Mouse (Mus musculus) urinary bladder, postnatal 10 days (tissue): ENCODE measurements around the gene Gm20388.

Source experiments
- DNase-seq: peaks from one replicate; pipeline ENCODE4 v3.0.0; 2022; ENCODE audit warnings: low spot score

Gene Gm20388

GRCm38 (mm10) chr8:124085668-124086067 lies 4175.0 kb downstream of the Gm20388 start:
- no peak for DNase-seq

- DNase-seq = no peak
Observed at GRCm38 (mm10) chr8:124088092-124088613, 4177.5 kb downstream of the Gm20388 start.

DNA sequence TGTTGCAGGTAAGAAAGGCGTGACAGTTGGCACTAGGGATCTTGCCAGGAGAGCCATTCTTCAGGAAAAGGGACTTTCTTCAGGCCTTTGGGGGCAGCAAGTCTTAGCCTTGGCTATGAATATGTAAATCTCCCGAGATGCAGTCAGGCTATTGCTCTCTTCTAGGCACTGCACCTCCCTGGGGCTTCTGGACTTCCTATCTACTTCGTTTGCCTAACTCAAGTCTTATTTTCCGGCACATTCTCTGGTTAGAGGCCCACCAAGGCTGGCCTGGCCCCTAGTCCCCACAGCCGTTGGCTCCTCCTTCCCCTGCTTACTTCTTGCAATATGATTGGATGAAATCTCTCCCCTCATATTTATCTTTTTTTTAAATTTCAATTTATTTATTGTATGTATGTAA lies 4178.4 kb downstream of the Gm20388 start:
- no peak for DNase-seq

DNA sequence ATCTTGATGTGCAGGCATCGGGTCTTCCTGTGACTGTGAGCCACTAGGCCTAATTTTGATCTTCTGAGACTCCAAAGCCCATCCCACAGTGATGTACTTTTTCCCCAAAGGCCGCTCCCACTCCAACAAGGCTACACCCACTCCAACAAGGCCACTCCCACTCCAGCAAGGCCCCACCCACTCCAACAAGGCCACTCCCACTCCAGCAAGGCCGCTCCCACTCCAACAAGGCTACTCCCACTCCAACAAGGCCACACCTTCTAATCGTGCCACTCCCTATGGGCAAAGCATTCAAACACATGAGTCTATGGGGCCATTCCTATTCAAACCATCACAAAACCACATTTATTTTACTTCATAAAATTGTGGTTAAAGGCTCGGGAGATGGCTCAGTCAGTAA lies 4179.8 kb downstream of the Gm20388 start:
- DNase-seq = no peak

GRCm38 (mm10) chr8:124098953-124099622 lies 4188.4 kb downstream of the Gm20388 start:
- DNase-seq = no peak

DNA sequence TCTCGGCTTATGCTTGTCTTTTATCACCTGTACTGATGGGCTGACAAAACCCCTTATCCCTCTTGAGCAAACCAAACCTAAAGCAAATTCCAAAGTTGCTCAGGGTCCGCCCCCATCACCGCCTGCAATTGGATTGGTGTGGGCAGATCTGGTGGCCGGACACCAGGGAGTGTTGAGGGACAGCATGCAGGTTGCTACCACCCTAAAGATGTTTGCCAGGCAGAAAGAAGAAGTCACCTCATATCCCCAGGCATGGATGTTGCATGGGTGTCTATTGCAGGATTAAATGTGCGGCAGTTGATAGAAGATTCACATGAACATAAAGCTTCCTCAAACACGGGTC lies 4189.0 kb downstream of the Gm20388 start:
- DNase-seq = no peak

GRCm38 (mm10) chr8:124105869-124106268 lies 4195.2 kb downstream of the Gm20388 start:
- DNase-seq = no peak

GRCm38 (mm10) chr8:124106328-124107195 lies 4195.9 kb downstream of the Gm20388 start:
- no peak for DNase-seq

GRCm38 (mm10) chr8:124113108-124113507 lies 4202.5 kb downstream of the Gm20388 start:
- DNase-seq = no peak

- DNase-seq = no peak
Observed at GRCm38 (mm10) chr8:124125241-124125640, 4214.6 kb downstream of the Gm20388 start.

- DNase-seq = no peak
Observed at GRCm38 (mm10) chr8:124137261-124137660, 4226.6 kb downstream of the Gm20388 start.

GRCm38 (mm10) chr8:124140211-124140790 lies 4229.7 kb downstream of the Gm20388 start:
- DNase-seq = no peak

DNA sequence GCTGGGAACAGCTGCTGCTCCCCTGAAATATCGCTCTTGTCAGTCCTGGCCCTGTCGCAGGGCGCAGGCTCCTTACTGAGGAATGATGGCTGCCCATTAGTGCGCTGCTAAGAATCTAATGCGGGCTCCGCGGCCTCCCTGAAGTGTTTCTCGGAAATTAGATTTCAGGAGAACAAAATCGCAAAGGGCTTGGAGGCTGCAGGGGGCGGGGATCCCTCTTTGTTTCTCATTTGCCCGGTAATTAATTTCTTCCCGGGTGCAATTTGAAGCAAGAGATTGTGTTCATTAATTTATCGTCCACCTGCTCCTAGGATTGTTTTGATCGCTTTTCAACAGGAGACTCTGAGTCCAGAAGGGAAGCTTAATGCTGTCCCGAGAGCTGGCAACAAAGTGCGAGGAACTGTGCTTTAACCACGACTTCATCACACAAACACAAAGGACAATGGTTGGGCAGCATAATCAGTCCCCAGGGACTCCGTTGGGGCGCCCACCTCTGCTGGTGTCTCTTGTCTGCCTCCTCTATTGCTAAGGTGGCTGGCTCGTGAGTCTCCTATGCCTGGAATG lies 4230.3 kb downstream of the Gm20388 start:
- DNase-seq = no peak

- DNase-seq = no peak
Observed at GRCm38 (mm10) chr8:124141681-124142391, 4231.2 kb downstream of the Gm20388 start.

GRCm38 (mm10) chr8:124143003-124143402 lies 4232.4 kb downstream of the Gm20388 start:
- no peak for DNase-seq

DNA sequence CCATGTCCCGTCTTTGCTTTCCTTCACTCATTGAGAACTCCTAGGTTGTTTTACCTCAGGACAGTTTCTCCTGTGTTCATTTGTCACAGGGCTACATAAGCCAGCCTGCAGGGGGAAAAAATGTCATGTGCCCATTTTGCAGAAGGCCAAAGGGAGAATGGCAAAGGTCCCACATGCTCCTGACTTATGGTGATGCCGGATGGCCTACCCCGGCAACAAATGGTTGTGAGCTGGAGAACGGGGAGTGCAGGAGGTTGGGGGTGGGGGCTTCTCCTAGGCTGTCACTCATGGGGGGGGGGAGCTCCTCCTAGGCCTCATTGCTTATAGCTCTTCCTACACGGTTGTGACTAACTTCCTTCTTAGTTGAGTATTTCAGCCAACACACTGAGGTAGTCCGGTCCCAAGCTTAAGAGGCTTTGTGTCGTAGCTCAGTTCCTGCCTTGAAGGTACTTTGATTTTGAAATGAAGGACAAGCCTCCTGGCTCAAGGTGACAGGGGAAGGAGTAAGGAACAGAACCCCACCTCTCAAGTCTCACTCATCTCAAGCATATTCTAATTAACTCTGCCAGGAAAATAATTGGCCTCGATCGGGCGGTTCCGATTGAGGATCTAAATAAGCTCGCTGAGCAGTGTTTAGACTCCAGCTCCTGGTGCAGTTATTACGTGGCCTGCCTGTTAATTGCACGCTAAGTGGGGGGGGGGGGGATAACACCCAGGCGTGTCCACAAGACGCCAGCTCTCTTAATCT lies 4233.4 kb downstream of the Gm20388 start:
- DNase-seq = no peak

GRCm38 (mm10) chr8:124144619-124144980 lies 4234.0 kb downstream of the Gm20388 start:
- no peak for DNase-seq

DNA sequence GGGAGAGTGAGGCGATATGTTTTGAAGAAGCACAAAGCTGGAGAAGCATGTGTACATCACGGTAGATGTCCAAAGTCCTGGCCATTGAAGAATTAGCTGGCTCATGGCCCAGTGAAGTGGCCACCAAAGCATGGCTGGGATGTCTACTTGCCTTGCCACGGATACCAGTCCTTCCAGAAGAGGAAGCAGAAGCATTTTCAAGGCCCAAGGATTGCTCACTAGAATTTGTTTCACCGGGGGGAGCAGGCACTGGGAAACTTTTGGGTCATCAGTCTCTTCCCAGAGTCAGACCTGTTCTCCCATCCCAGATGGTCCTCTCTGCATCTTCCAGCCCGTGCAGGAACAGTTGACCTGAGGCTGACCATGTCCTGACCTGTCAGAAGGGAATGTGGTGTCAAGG lies 4235.6 kb downstream of the Gm20388 start:
- DNase-seq = no peak

DNA sequence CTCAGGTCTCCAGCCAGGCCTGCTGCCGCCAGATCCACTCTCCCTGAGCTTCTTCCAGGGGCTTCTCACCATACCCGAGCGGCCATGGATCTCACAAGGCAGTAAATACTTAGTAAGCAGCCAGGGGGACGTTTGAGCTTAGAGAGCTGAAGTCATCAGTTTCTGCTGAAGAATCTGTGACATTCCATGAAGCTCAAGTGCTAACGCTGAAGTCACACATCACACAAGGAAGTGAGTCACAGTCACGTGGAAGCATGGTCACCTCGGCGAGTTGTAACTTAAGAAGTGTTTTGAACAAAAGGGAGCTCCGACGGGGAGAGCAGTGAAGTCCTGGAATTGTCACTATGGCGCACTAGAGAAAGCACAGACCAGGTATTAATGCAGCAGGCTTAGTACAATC lies 4239.4 kb downstream of the Gm20388 start:
- no peak for DNase-seq

- DNase-seq = no peak
Observed at GRCm38 (mm10) chr8:124150536-124150935, 4239.9 kb downstream of the Gm20388 start.

DNA sequence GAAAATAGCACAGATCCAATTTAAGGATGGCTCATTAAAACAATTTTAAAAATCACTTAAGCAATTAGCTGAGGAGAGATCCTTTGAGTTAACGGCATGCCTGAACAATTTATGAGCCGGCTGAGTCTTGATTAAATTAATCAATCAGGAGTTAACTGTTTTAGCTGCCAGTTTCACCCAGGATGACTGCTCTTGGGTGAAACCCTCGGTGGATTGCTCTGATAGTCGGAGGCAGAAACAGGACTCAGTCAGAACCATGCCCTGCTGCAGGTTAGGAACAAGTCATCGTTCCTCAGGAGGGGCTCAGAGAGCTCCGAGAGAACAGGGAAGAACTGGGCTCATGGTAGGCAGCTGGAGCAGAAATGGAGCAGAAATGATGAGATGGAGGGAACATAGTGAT lies 4241.2 kb downstream of the Gm20388 start:
- DNase-seq = no peak
